Mouse (Mus musculus) midbrain, postnatal 0 days (tissue): Measurements from ENCODE around the gene Heph. TPM values are rescaled to one million over a fixed set of nuclear protein-coding genes. Genes with fewer than 3 reads are reported as not detected.
A peak's percentile ranks its signal among the peaks of the same experiment; 100 is the strongest.

Experiments used
- ATAC-seq: fragments of 200-750 bp; cut with Nextera tagmentation; 2 replicates; pipeline ENCODE4 v1.8.0; 2017; ENCODE audit warnings: moderate number of reproducible peaks, mild to moderate bottlenecking, moderate TSS enrichment, moderate library complexity; ENCODE audit not compliant: low FRiP score
- DNase-seq: peaks from one replicate; pipeline ENCODE4 v3.0.0-alpha.2; 2015; ENCODE audit warnings: low spot score
- H3K27ac ChIP-seq: fragments of 300-500 bp; sonication (generic); 2 replicates; pipeline ENCODE4 v1.5.1; 2014; ENCODE audit warnings: low read depth, mild to moderate bottlenecking, low read length, mixed read lengths
- H3K27me3 ChIP-seq: fragments of 300-500 bp; sonication (generic); 2 replicates; pipeline ENCODE4 v1.6.1; 2014; ENCODE audit warnings: low read length, control low read depth, mixed read lengths; ENCODE audit not compliant: insufficient read depth
- H3K36me3 ChIP-seq: fragments of 300-500 bp; sonication (generic); 2 replicates; pipeline ENCODE4 v1.6.1; 2014; ENCODE audit warnings: low read length, control low read depth, mixed read lengths; ENCODE audit not compliant: insufficient read depth
- H3K4me1 ChIP-seq: fragments of 300-500 bp; sonication (generic); 2 replicates; pipeline ENCODE4 v1.6.1; 2014; ENCODE audit warnings: mild to moderate bottlenecking, control low read depth, antibody characterized with exemption, low read length, mixed read lengths; ENCODE audit not compliant: insufficient read depth
- H3K4me2 ChIP-seq: fragments of 300-500 bp; sonication (generic); 2 replicates; pipeline ENCODE4 v1.6.1; 2014; ENCODE audit warnings: low read depth, mild to moderate bottlenecking, low read length, mixed read lengths; ENCODE audit not compliant: poor library complexity, severe bottlenecking
- H3K4me3 ChIP-seq: fragments of 300-500 bp; sonication (generic); 2 replicates; pipeline ENCODE4 v1.5.1; 2014; ENCODE audit warnings: low read depth, mild to moderate bottlenecking, low read length, moderate library complexity
- H3K9ac ChIP-seq: fragments of 300-500 bp; sonication (generic); replicated peaks from 2 replicates; pipeline ENCODE4 v1.6.1; 2014; ENCODE audit warnings: mild to moderate bottlenecking, low read length, moderate library complexity, mixed read lengths; ENCODE audit not compliant: poor library complexity, severe bottlenecking
- H3K9me3 ChIP-seq: fragments of 300-500 bp; sonication (generic); 2 replicates; pipeline ENCODE4 v1.6.1; 2016; ENCODE audit warnings: low read length, control low read depth
- CTCF ChIP-seq: IDR thresholded peaks from 2 replicates; pipeline ENCODE4 v1.5.1; 2016; ENCODE audit warnings: antibody characterized with exemption, mild to moderate bottlenecking
- WGBS: fragments of 180-500 bp; shearing (Covaris S2); extraction: QIAGEN DNeasy Blood & Tissue Kit; methylation state at CpG from one replicate; pipeline ENCODE4 v1.1.7; 2014; 5-methylcytosine and 5-hydroxymethylcytosine counted together
- polyA plus RNA-seq: library from polyadenylated mRNA; unstranded; fragments of >200 nt; fragmentation: Nextera tagmentation; extraction: Ambion mirVana; gene quantifications from 2 replicates; pipeline ENCODE4 v1.2.1, GENCODE M21; 2015
- total RNA-seq: library from RNA; depleted of rRNA; stranded (reverse); fragments of >200 nt; gene quantifications from 2 replicates; pipeline ENCODE4 v1.2.3, GENCODE M21; 2014; rRNA removed

Heph gene
- total and polyA plus RNA-seq, 2 experiments from 2014 or later: 2.7 to 7.5 TPM

DNA sequence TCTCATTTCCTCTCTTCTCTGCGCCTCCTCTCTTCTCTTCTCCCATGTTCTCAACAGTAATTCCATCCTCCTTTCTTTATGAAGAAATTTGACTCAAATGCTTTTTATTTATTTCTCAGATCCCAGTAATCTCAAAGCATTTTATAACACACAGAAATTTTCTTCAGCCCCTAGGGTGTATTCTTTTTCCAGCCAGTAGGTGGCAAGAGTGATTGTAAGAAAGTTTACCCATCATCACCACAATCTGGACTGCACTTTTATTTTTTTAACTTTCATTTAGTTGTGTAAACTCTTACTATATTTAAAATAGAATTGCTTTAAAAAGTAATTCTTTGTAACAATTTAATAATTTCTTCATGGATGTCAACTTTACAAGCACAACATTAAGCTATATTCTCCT is 46.4 kb downstream of the Heph start:
- peak; percentile 55 for TF ChIP-seq CTCF

More for the DNA sequence above, 46.4 kb downstream of the Heph start:
- ATAC-seq (no peak), DNase-seq (peak; percentile 8)
- Histone ChIP-seq H3K27me3 (no peaks in the 10 kb centered on the region), H3K36me3 (no peaks in the 10 kb centered on the region), H3K4me1 (no peaks in the 10 kb centered on the region), H3K9ac (no peak overlapping the region), H3K4me2 (no peak overlapping the region), H3K4me3 (no peak overlapping the region), H3K27ac (no peak overlapping the region), H3K9me3 (no peaks in the 10 kb centered on the region)
- 70% methylated on average over 1 of the region's 1 CpGs for WGBS

Other genes with a start within 250 kb of the Heph start
- not detected in 2 replicates for gene Vsig4, start 161.9 kb upstream of the Heph start, total RNA-seq
- not detected in 2 replicates for gene Vsig4, start 161.9 kb upstream of the Heph start, polyA plus RNA-seq
- gene Hsf3, start 935 bp downstream of the Heph start, total RNA-seq: 0.57 TPM in 1 of 2 replicates, not detected in the other
- not detected in 2 replicates for gene Hsf3, start 935 bp downstream of the Heph start, polyA plus RNA-seq